Mouse (Mus musculus): ENCODE results near the gene Dld.

Gene Dld

DNA sequence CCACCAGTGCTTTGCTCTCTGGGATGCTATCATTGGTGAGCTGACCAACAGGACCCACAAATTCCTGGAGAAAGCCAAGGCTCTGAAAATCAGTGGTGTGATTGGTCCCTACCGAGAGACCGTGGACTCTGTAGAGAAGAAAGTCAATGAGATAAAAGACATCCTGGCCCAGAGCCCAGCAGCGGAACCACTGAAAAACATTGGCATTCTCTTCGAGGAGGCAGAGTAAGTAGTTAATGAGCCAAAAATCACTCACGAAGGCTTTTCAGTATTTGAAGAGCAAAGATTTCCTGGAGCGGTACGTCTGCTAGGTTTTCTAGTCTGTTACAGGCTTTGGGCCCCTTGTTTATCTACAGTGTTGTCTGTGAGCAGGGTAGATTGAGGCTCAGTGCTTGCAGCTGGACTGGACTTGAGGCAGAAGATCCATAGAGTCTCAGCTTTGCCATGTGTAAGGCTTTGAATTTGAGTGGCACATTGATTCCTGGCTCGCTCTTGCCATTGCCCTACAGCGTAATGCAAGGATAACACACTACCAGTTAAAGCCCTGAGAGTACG lies 32.8 kb downstream of the Dld start:
- DNase-seq = no peak

DNA sequence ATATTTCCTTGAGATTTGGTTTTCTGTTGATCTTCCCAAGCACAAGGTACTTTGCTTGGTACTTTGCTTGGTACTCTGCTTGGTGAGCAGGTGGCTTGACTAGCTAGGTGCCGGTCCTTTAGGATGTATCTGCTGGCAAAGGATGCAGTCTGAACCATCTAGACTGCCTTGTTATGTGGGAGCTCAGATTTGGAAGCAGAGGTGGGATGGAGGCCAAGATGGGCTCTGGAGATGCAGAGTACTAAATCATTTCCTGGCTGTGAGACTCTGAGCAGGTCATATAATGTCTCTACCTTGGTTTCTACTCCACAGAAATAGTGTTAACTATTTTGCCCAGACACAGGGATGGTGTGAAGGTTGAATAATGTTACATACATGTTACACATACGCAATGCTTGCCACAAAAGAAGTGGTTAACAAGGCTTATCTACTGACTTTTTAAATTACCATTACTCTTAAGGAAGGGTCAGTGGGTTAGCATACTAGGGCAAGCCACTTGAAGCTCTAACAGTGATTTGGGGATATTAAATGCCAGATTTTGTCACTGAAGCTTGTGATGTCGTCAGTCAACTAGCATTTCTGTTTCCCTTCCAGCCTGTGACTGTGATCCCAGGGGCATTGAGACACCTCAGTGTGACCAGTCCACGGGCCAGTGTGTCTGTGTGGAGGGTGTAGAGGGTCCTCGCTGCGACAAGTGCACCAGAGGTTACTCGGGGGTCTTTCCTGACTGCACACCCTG lies 33.4 kb downstream of the Dld start:
- no peak for DNase-seq

DNA sequence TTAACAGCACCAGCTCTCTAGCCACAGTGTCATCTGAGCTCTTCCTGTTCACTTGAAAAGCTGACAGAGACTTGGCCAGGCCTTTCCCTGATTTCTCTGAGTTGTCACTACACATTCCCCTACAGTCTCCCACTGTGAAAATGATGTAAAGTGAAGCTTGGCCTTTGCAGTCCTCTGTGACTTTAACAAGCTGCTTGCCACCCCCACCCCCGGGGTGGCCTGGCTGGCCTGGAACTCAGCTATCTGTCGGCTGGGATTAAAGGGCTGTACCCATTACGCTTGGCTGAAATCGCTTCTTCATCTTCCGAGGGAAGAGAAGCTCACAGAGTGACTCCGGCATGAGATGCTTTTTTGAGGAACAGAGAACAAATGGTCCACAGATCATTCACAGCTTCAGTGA lies 35.3 kb downstream of the Dld start:
- no peak for DNase-seq

DNA sequence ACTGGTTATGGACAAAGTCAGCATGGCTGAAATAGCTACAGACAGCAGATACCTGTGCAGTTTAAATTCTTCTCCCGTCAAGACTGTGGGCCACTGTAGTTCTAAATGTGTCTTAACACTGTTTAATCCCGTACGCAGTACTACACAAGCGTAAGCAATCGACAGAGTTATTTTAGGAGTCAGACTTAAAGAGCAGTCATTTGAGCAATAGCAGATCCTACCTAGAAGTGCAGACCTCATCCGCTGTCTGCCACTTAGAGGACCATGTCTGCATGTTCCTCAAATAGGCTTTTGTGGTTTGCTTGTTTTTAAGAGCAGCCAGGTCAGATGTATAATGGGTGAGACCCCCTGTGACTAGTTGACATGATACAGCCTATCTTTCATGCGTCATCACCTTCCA lies 36.9 kb downstream of the Dld start:
- no peak for DNase-seq

DNA sequence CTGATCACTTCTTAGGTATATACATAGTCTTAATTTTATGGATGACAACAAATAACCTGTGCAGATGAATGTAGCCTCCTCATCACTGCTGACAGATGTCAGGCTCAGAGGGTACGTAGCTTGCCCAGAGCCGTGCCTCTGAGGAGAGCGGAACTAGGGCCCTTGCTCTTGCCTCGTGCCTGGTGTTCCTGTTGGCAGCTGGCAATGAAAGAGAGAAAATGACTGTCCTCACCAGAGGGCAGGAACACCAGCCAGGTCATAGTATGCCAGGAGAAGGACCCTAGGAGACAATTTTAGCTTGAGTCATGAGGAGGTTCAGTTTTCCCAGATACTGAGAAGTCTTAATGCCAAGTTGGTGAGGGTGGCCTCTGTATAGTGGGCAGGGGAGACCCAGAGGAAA lies 38.1 kb downstream of the Dld start:
- no peak for DNase-seq

DNA sequence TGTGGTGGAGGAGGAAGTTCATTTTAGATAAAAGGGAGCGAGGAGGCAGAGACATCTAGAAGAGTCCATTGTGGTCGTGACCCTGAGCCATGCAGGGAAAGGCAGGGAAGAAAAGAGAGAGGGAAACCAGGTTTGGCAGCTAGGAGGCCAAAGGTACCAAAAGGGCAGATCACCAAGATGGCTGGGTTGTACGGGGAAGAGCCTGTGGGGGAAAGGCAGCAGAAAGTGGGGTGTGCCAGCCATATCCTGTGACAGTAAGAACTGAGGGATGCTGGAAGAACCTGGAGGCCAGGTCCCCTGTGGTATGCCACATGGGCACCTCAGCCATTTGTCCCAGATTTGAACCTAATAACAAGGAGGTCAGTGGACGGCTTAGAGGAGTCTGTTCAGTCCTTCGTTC lies 39.0 kb downstream of the Dld start:
- DNase-seq = no peak

DNA sequence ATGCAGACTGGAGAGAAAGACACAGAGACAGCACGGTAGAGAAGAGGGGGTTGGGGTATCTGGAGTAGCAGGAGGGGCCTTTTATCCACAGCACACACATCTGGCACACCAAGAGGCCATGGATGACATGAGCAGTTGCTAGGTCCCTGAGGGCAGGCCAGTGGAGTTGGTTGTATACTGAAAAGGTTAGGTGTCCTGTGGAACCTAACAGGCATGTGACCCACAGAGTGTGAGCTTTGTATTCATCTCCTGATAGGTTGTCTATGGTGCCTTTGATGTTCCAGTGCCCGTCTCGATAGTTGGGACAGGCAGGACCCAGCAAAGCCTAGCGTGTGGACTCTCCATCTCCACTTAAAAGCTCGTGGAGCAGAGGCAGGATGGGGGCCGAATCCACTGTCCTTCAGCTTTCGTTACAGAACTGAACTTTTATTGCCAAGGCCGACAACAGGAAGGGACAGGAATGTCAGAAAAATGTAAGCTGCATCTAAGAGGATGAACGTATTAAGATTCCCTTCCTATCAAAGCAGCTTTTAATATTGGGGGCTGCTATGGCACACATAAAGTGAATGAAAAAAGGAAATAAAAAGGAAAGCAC lies 39.5 kb downstream of the Dld start:
- no peak for DNase-seq

DNA sequence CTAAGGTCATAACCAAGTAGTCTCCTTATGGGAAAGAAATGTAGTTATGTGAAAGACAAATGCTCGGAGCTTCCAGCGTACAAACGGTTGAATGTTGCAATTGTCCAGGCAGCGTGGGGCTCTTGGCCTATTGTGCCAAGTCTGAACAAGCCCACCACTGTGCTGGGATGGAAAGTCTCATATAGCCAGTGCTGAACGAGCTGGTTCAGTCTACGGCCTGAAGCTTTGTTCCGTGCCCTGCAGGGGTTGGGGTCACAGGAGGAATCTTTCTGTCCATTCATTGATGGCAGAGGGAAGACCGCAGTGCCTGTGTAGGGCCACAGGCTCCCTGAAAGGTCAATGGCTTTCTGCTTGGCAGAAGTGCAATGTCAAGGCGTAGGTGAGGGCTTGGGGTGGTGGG lies 40.6 kb downstream of the Dld start:
- no peak for DNase-seq

DNA sequence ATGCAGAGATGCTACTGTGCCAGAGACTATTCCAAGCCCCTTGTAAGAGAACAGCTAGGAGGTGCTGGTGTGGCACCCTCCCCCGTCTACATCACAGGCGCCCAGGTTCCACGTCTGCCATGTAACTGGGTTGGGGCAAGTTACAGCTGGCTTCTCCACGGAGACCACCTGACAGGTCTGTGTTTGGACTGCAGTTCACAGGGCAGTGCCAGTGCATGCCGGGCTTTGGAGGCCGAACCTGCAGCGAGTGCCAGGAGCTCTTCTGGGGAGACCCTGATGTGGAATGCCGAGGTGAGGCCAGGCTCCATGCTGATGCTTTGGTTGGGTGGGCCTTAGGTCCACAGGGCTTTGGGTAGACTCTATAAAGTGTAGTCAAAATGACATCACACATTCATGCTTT lies 43.5 kb downstream of the Dld start:
- no peak for DNase-seq

DNA sequence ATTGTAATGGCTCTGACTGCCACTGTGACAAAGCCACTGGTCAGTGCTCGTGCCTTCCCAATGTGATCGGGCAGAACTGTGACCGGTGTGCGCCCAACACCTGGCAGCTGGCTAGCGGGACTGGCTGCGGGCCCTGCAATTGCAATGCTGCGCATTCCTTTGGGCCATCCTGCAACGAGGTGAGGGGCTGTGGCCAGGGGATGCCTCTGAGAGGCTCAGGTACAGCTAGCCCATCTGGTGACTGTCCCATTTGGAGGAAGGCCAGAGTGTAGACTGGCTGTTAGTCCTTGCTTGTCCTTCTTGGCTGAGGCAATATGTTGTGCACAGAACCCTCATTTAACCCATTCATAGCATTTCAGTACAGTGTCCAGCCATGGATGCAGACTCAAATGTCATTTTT lies 44.2 kb downstream of the Dld start:
- DNase-seq = no peak

DNA sequence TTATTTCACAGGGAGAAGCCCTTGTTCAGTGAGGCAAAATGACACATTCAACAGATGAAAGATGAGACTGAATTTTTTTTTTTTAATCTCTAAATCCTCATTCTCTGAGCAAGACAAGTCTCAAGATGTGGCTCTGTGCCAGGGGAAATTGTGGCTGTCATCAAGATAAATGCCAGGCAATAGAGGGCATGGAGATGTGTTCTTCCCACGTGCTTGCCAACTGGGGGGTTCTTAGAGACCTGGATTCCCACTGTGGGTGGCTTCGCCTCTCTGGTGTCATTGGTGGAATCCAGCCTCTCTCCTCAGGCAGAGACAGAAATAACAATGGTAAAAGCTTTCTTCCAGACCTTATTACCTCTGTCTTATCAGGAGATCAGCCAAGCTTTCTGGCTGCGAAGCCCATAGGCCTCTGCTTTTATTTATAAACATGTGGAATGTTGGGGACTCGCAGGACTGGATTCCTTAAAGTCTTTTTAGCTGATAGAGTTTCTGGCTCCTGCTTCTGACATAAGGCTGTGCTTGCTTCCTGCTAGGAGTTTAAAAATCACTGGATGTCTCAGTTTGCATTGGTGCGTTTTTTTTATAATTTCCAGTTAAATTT lies 45.1 kb downstream of the Dld start:
- peak; percentile 23 for DNase-seq

DNA sequence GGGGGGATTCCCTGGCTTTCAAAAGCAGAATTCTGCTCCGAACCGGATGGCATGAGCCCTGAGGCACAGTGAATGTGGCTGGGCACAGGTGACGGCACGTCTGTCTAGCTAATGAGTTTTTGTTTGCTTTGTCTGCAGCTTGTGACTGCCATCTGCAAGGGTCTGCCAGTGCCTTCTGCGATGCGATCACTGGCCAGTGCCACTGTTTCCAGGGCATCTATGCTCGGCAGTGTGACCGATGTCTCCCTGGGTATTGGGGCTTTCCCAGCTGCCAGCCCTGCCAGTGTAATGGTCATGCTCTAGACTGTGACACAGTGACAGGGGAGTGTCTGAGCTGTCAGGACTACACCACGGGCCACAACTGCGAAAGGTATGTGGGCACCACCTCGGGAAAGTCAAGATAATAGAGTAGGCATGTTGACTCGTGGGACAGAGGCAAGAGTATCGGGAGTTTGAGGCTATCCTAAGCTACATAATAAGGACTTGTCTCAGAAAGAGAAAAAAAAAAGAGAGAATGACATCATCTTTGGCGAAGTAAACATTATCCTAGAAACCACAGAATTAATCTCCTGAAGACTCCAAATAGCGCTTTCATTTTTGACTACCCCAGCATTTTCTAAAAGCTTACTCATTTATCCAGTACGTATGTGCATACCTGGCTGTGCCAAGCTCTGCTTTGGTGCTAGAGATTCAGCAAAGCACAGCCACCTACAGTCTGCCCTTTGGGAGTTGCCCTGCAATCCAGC lies 48.3 kb downstream of the Dld start:
- no peak for DNase-seq

DNA sequence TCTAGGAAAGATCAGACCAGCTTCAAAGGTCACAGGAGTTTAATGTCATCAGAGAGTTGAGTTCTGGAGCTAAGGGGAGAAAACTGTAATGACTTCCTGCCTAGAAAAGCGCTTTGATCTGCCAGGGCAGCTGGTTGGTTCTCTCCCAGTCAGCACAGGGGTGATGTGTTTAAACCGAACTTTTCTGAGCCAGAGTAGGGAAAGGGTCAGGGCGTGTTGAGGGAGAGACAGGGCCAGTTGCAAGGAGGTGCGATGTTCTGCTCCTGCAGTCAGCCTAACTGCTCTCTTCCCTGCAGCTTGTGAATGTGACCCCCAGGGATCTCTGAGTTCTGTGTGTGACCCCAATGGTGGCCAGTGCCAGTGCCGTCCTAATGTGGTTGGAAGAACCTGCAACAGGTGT lies 49.0 kb downstream of the Dld start:
- DNase-seq = peak; percentile 11

DNA sequence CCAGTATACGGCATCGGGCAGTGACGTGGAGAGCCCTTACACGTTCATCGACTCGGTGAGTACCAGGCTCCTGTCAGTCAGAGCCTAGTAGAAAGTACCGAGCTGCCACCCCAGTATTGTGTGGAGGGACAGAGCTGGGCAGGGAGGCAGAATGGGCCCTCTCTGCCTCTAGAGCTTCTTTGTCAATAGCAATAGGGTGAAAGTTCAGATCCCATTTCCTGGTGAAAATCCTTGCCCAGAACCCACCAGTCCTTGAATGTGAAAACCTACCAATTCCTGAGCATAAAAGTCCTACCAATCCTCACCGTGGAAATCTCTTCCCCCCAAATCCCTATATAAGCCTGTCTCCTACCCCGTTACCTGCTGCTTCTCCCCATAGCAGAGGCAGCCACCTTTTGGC lies 51.0 kb downstream of the Dld start:
- DNase-seq = no peak

DNA sequence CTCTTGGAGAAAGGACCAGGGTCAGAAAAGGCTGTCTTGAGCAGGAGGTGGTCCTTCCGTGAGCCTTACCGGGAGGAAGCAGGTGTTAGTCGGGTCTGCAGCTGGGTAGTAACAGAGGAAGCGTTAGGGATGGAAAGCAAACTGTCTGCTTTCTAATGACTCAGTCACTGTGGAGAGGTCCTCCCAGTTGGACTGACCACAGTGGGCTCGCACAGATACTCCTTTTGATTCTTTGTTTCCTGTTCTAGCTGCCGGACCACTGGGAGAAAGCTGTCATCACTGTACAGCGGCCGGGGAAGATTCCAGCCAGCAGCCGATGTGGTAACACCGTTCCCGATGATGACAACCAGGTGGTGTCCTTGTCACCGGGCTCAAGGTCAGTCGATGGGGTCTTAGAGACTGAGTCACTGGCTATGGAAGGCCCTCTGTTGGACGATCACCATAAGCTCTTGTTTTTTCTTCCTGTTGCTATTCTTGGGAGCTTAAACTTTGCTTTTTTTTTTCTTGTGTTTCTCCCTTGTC lies 51.5 kb downstream of the Dld start:
- DNase-seq = peak; percentile 47

DNA sequence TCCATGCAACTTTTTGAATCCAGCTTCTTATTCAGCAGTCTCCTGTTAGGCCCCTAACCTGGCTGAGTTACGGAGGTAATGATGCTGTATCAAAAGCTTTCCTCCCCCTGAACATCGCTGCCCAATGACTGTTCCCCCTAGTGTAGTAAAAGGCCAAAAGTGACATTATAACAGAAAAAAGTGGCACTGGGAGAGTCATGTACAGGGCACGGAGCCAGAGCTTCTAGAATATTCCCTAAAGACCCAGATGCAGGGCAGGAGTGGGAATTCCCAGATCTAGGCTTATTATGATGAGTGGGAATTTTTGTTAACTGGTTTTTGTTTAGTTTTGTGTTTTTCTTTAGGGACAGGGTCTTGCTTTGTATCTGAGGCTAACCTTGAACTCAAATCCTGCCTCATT lies 52.1 kb downstream of the Dld start:
- no peak for DNase-seq

DNA sequence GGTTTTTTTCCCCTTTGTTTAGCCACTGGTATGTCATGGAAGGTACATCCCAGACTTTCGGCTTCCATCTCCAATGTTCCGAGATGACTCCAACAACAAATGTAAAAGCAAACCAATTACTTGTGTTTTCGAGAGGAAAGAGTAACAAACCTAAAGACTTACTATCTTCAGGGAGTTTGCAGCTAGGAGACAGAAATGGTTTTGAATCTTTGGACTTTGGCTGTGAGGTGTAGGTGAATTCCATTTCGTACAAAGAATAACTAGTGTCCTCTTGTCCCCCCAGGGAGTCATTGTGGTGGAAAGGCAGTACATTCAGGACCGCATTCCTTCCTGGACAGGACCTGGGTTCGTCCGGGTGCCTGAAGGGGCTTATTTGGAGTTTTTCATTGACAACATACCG lies 52.7 kb downstream of the Dld start:
- DNase-seq = no peak

DNA sequence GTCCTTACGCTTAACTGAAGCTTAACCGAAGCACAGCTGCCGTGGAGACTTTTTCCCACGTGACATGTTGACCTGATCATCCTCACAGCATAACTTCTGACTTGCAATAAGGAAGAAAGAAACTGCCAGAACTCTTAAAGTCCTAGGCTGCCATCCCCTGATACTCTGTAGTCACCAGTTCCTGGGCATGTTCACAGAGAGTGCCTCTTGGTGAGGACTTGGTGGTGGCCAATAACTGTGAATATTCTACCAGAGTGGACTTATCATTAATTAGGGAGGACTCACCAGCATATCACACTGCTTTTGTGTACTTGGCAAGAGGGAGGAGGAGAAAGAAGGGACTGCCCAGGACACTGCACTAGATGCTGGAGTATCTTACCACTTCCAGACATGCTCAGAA lies 53.1 kb downstream of the Dld start:
- no peak for DNase-seq

DNA sequence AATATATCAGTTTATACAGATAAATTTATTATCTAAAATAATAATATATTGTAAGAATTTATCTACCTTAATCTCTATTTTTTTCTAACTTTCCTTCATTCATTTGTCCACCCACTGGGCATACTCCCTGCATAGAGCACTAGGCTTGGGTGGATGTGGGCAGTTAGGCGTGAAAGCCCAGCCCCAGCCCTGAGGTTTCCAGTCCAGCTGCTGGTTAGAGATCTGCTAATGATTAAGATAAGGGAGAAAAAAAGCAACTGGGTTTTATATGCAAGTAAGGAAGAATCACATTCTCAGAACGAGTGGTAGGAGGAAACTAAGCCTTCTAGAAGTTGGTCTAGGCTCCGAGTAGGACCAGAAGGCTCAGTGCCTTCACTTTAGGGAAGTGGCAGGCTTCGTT lies 55.2 kb downstream of the Dld start:
- no peak for DNase-seq

DNA sequence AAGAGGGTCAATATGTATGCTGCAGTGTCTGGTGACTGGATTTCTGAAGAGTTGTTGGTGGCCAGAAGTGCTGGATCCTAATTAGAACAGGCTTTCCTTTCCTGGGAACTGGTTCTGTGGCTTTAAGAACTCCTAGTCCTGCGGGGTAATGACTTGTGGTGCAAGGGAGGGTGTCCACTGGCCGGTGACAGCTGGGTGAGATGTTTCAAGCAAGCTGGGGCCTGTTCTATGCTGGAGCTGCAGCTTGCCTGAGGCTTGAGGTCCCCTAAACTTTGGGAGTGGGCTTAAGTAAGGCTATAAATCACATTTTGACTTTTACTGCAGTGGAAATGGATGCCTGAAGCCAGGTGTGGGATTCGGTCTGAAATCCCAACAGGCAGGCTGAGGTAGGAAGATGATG lies 55.7 kb downstream of the Dld start:
- peak; percentile 39 for DNase-seq

DNA sequence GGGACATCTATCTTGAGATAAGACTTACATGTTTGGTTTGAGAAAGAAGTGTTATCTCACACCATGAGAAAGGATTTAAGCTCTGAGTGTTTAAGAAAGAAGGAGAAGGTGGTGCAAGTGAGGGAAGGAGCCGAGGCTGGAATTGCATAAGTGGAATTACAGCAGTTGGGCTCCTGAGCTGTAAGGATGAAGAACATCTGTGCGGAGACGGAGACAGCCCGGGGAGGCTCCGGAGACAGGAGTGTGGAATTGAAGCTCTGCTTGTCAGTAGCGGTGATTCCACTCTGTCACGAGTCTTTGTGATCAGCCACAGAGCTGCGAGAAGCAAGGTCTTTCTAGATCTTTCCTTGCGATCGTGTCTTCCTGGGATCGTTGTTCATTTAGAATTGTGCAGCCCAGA lies 56.3 kb downstream of the Dld start:
- peak; percentile 33 for DNase-seq

DNA sequence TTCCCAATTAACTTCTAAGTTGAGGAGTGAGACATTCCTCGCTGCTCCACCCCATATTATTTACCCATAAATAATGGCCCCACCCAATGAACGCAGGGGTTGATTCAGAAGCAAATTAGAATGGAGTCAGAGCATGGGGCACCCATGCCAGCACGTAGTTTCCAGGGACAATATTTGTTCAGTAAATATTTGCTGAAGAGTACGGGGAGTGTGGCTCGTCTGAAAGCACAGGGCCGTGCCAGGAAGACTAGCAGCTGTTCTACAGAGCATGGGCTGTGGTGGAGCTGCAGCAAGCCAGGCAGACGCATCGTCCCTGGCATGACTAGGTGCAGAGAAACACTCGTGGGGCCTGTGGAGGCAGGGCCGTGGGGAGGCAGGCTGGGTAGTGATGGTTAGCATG lies 56.7 kb downstream of the Dld start:
- peak; percentile 59 for DNase-seq

DNA sequence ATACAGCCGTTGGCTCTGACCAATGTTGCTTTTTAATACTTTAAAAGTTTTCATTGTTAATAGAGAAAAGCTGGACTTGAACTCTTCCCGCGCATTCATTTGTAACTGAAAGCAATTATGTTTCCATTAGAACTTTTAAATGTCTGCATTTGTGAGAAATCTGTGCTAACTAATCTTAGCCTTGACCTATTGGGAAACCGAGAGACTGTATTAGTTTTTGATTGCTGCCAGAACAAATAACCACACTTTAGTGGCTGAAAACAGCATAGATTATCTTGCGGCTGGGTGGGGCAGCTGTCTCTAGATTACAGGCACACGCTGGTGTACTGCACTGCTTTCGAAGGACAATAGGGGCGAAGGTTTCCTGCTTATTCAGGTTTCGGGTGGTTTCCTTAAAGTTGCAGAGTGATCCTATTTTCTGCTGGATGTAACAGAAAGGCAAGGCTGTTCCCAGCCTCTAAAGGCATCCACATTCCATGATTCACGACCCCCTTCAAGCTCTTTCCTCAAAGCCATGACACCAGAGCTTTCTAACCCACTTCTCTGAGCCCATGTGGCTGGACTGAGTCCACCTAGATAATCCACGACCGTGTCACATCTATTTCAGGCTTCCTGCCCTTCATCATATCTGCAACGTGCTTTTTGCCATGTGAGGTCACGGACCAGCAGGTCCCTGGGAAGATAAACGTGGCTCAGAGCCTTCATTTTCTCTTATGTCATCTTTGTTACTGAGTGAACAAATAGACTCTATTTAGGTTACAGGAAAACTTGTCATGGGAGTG lies 57.7 kb downstream of the Dld start:
- DNase-seq = no peak

Data from lung, postnatal 36 days (tissue).